Mouse (Mus musculus) ES-E14 (cell line): Measurements from ENCODE around the gene Gm49393. TPM values are rescaled to one million over a fixed set of nuclear protein-coding genes. Genes with fewer than 3 reads are reported as not detected.

Experiments
- DNase-seq: peaks from one replicate; pipeline ENCODE4 v3.0.0-alpha.2; 2013; ENCODE audit warnings: low read depth, low spot score
- H3K27ac ChIP-seq: 2 replicates; pipeline ENCODE4 v1.5.1; 2012; ENCODE audit warnings: low read depth, mild to moderate bottlenecking, low read length, moderate library complexity, mixed read lengths; ENCODE audit not compliant: poor library complexity, insufficient read depth, severe bottlenecking
- H3K36me3 ChIP-seq: 2 replicates; pipeline ENCODE4 v1.6.1; 2012; ENCODE audit warnings: mild to moderate bottlenecking, low read length, moderate library complexity, mixed read lengths; ENCODE audit not compliant: control insufficient read depth, poor library complexity, insufficient read depth, severe bottlenecking
- H3K4me1 ChIP-seq, 2 experiments: fragments of 150-350 bp in 1 of 2; sonication (generic) in 1 of 2; 2 replicates each; pipeline ENCODE4 v1.6.1; 2012; ENCODE audit warnings: low read length in 2 of 2, mild to moderate bottlenecking in 1 of 2, mixed read lengths in 1 of 2; ENCODE audit not compliant: control insufficient read depth in 2 of 2, insufficient read depth in 2 of 2, poor library complexity in 1 of 2
- H3K4me3 ChIP-seq, 2 experiments: fragments of 150-350 bp in 1 of 2; sonication (generic) in 1 of 2; 2 replicates each; pipeline ENCODE4 v1.5.1; 2012; ENCODE audit warnings: low read length in 2 of 2, low read depth in 1 of 2, mild to moderate bottlenecking in 1 of 2, mixed read lengths in 1 of 2; ENCODE audit not compliant: insufficient read depth in 1 of 2, poor library complexity in 1 of 2, severe bottlenecking in 1 of 2
- H3K9ac ChIP-seq: 2 replicates; pipeline ENCODE4 v1.6.1; 2012; ENCODE audit warnings: low read depth, mild to moderate bottlenecking, low read length, mixed read lengths; ENCODE audit not compliant: poor library complexity, insufficient read depth, severe bottlenecking
- H3K9me3 ChIP-seq: fragments of 150-350 bp; sonication (generic); 2 replicates; pipeline ENCODE4 v1.6.1; 2012; ENCODE audit warnings: low read depth, mild to moderate bottlenecking, low read length; ENCODE audit not compliant: control insufficient read depth, insufficient read depth
- CHD2 ChIP-seq: IDR thresholded peaks from 2 replicates; pipeline ENCODE4 v1.6.1; 2014; ENCODE audit warnings: mild to moderate bottlenecking, low read depth, low read length, inconsistent platforms
- HCFC1 ChIP-seq: IDR thresholded peaks from 2 replicates; pipeline ENCODE4 v1.6.1; 2012; ENCODE audit warnings: low read length, inconsistent platforms, borderline replicate concordance; ENCODE audit not compliant: insufficient read depth
- MAFK ChIP-seq: IDR thresholded peaks from 2 replicates; pipeline ENCODE4 v1.6.1; 2014; ENCODE audit warnings: mild to moderate bottlenecking, low read depth, low read length, inconsistent platforms; ENCODE audit not compliant: insufficient read depth
- ZC3H11A ChIP-seq: IDR thresholded peaks from 2 replicates; pipeline ENCODE4 v1.6.1; 2012; ENCODE audit warnings: low read depth, mild to moderate bottlenecking, inconsistent platforms, low read length, borderline replicate concordance
- ZNF384 ChIP-seq: IDR thresholded peaks from 2 replicates; pipeline ENCODE4 v1.6.1; 2012; ENCODE audit warnings: low read depth, low read length, inconsistent platforms
- in situ Hi-C, 2 experiments: fragments of 600-800 bp; cut with MboI; formaldehyde crosslinking; loops; one replicate each; pipeline ENCODE4 v1.15.1; 2025; ENCODE audit warnings: low sequenced_read_pairs in 2 of 2, inconsistent platforms in 1 of 2; ENCODE audit not compliant: unreplicated experiment in 2 of 2
- total RNA-seq: library from RNA; depleted of rRNA; stranded (reverse); fragments of 300-350 nt; gene quantifications from 2 replicates; pipeline ENCODE4 v1.2.3, GENCODE M21; 2012

The Gm49393 gene
- total RNA-seq, 1 experiment = not detected

DNA sequence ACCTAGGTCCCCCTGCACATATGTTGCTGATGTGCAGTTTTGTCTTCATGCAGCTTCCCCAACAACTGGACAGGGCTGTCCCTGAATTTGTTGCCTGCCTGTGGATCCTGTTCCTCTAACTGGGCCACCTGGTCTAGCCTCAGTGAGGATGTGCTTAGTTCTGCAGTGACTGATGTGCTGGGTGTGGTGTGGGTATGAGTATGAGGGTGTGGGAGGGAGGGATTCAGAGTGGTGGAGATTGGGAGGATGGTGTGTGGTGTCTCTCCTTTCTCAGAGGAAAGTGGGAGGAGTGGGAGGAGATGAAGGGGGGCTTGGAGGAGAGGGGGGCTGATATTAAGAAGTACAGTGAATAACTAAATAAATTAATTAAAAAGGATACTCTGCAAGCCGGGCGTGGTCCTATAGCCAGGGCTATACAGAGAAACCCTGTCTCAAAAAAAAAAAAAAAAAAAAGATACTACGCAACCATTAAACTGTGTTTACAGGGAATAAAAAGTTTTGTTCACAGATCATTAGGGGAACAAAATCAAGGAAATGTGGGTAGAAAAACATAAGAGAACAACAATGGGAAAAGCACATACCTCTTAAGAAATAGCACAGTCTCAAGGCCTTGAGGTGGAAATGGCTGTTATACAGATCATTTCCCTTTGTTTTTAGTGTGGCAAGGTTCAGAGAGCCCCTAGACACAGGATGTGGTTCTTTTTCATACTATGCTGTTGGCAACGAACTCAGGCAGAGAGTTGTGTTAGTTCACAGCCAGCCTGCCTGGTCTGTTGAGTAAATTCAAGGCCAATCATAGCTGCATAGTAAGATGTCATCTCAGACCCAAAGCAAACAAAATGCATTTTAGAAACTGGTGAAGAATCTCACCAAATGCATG, 86.9 kb downstream of the Gm49393 start:
- Histone ChIP-seq H3K4me3 (no peak overlapping the region), H3K9me3 (no peaks in the 10 kb centered on the region), H3K9ac (no peak overlapping the region), H3K36me3 (no peaks in the 10 kb centered on the region), H3K4me1 (no peaks in the 10 kb centered on the region), H3K27ac (no peak overlapping the region)
- no peak for TF ChIP-seq ZNF384
- TF ChIP-seq ZC3H11A = no peak
- TF ChIP-seq HCFC1 = no peak
- no peak for DNase-seq
- in situ Hi-C loops = no loop called here

DNA sequence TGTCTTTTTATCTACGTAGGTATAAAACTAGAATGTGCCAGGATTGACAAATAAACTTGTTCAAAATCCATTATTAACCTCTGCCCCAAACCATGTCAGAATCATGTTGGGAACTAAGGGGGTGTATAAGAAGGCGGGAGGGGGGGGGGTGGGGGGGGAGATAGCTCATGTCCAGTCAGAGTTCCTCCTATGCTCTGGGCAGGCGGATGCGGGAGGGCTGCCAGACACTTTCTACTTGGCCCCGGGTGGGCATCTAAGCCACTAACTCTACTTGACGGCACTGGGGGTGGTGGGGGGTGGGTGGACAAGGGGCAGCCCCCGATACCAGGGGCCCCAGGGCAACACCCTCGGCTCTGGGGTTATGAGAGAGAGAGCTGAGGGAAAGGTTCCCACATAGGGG, 92.2 kb downstream of the Gm49393 start:
- in situ Hi-C loops = no loop called here
- Histone ChIP-seq H3K27ac (no peak overlapping the region), H3K4me1 (no peaks in the 10 kb centered on the region), H3K9ac (no peak overlapping the region), H3K9me3 (no peaks in the 10 kb centered on the region), H3K36me3 (no peaks in the 10 kb centered on the region), H3K4me3 (no peak overlapping the region)
- TF ChIP-seq MAFK (no peak), ZC3H11A (no peak), HCFC1 (no peak), CHD2 (no peak), ZNF384 (no peak)
- DNase-seq = no peak

DNA sequence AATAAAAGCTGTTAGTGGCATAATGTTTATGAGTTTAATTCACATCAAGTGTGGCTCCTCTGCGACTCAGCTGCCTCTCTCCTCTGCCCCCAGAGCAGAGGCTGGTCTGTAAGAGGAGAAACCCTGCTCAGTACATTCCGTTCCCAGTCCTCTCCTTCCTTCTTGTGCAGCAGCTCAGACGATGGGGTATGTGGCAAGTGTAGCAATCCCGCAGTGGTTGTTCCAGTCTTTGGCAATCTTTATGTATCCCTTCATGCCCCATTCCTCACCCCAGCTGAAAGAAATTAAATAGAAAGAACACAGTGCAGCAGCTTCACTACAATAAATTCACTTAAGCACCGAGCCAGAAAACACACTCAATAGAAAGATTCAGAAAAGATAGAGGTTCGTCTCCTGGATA, 92.7 kb downstream of the Gm49393 start:
- no peaks in the 10 kb centered on the region for H3K4me1 ChIP-seq
- TF ChIP-seq ZC3H11A = no peak
- no peak for TF ChIP-seq ZNF384
- no peak for TF ChIP-seq MAFK
- TF ChIP-seq CHD2 = no peak
- no peak for TF ChIP-seq HCFC1
- no peaks in the 10 kb centered on the region for H3K9me3 ChIP-seq
- DNase-seq = no peak
- no peak overlapping the region for H3K9ac ChIP-seq
- H3K36me3 ChIP-seq = no peaks in the 10 kb centered on the region
- no peak overlapping the region for H3K4me3 ChIP-seq
- in situ Hi-C loops = no loop called here
- no peak overlapping the region for H3K27ac ChIP-seq

DNA sequence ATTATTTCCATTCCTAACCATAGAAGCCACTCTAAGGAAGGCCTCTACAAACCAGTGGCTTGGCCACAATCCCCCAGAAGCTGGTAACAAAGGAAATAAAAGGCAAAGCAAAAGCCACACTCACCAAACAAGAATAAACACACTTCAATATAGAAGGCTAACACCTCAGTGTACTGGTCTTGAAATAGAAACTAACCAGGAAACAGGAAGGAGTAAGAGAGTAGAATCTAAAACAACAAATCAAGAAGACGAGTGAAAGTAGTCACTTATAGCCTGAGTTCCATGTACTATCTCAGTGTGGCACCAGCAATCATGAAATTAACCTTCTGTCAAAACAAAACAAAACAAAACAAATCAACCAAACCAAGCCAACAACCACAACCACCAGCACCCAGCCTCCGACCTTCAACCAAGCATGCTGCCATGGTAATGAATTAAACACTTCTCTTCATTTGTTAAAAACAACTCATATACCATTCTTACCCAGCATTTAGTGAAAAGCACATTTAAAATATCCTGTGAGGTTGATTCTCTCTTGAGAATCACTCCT, 96.0 kb downstream of the Gm49393 start:
- DNase-seq = no peak
- in situ Hi-C loops = no loop called here
- H3K4me3 ChIP-seq = no peak overlapping the region
- TF ChIP-seq CHD2 (no peak), ZC3H11A (no peak), ZNF384 (no peak), MAFK (no peak), HCFC1 (no peak)
- H3K9me3 ChIP-seq = no peaks in the 10 kb centered on the region
- H3K4me1 ChIP-seq = no peaks in the 10 kb centered on the region
- no peak overlapping the region for H3K27ac ChIP-seq
- H3K9ac ChIP-seq = no peak overlapping the region
- H3K36me3 ChIP-seq = no peaks in the 10 kb centered on the region

DNA sequence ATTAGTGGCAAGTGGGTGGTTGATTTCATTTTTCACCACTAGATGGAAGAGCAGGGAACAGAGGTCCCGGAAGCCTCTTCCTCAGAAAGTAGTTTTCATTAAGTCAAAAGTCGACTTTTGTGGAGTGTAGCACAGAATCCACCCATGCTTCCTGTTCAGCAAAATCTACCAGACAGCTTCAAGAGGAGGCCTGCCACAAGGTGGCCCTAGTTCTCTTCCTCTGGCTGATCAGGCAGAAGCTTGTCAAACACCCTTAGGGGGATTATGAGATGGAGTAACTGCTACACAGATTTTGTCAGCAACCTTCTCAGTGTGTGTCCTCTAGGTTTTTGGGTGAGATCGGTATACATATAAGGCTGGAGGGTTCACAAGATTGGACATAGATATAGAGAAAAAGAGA, 109.3 kb downstream of the Gm49393 start:
- TF ChIP-seq CHD2 (no peak), MAFK (no peak), ZC3H11A (no peak), HCFC1 (no peak), ZNF384 (no peak)
- no peak for DNase-seq
- no peaks in the 10 kb centered on the region for H3K36me3 ChIP-seq
- H3K9me3 ChIP-seq = no peaks in the 10 kb centered on the region
- H3K9ac ChIP-seq = no peak overlapping the region
- no peaks in the 10 kb centered on the region for H3K4me1 ChIP-seq
- in situ Hi-C loops = no loop called here
- no peak overlapping the region for H3K4me3 ChIP-seq
- H3K27ac ChIP-seq = no peak overlapping the region
